Mouse (Mus musculus) bone marrow macrophage, adult 2 months (primary cell): ENCODE measurements at regions not wholly inside any gene's neighbourhood (a gene's known extent, or its start where the extent isn't known, plus 50 kb on each side); places are given as distances from the start of the nearest gene placed in this dataset.

Experiments
- H3K27ac ChIP-seq: 2 replicates; pipeline ENCODE4 v1.5.1; 2012; ENCODE audit warnings: low read depth, low read length; ENCODE audit not compliant: insufficient read depth
- H3K4me1 ChIP-seq: 2 replicates; pipeline ENCODE4 v1.6.1; 2012; ENCODE audit warnings: low read length; ENCODE audit not compliant: control insufficient read depth, insufficient read depth
- H3K4me3 ChIP-seq: 2 replicates; pipeline ENCODE4 v1.5.1; 2012; ENCODE audit warnings: mild to moderate bottlenecking, low read length, moderate library complexity; ENCODE audit not compliant: insufficient read depth
- CTCF ChIP-seq: IDR thresholded peaks from 2 replicates; pipeline ENCODE4 v1.5.1; 2012; ENCODE audit warnings: low read depth, mild to moderate bottlenecking, low read length, moderate library complexity
- POLR2A ChIP-seq: IDR thresholded peaks from 2 replicates; pipeline ENCODE4 v1.6.1; 2012; ENCODE audit warnings: mild to moderate bottlenecking, low read depth, low read length, borderline replicate concordance

GRCm38 (mm10) chr3:38397615-38397956 is 87.1 kb downstream of the Ankrd50 start:
- H3K4me3 ChIP-seq = no peak overlapping the region
- peaks cover 8% of the 10 kb centered on the region for H3K4me1 ChIP-seq
- TF ChIP-seq POLR2A (no peak), CTCF (no peak)
- H3K27ac ChIP-seq = no peak overlapping the region

GRCm38 (mm10) chr3:38396760-38397614 is 87.7 kb downstream of the Ankrd50 start:
- H3K4me3 ChIP-seq = no peak overlapping the region
- no peak overlapping the region for H3K27ac ChIP-seq
- TF ChIP-seq POLR2A (no peak), CTCF (no peak)
- H3K4me1 ChIP-seq = peaks cover 8% of the 10 kb centered on the region

GRCm38 (mm10) chr3:38394308-38394707 is 90.3 kb downstream of the Ankrd50 start:
- no peak for TF ChIP-seq CTCF
- no peak for TF ChIP-seq POLR2A
- no peak overlapping the region for H3K4me3 ChIP-seq
- H3K27ac ChIP-seq = no peak overlapping the region
- H3K4me1 ChIP-seq = peaks cover 3% of the 10 kb centered on the region; the same call in 1 of the 2 replicates

GRCm38 (mm10) chr3:38389647-38390046 is 95.0 kb downstream of the Ankrd50 start:
- no peak for TF ChIP-seq POLR2A
- TF ChIP-seq CTCF = no peak
- no peak overlapping the region for H3K4me3 ChIP-seq
- no peaks in the 10 kb centered on the region for H3K4me1 ChIP-seq
- no peak overlapping the region for H3K27ac ChIP-seq

- Histone ChIP-seq H3K4me3 (no peak overlapping the region), H3K27ac (no peak overlapping the region), H3K4me1 (no peaks in the 10 kb centered on the region)
- TF ChIP-seq CTCF (no peak), POLR2A (no peak)
Observed at GRCm38 (mm10) chr3:38388961-38389360, 95.7 kb downstream of the Ankrd50 start.

GRCm38 (mm10) chr3:38382743-38383142 is 101.9 kb downstream of the Ankrd50 start:
- H3K4me3 ChIP-seq = no peak overlapping the region
- TF ChIP-seq POLR2A (no peak), CTCF (no peak)

GRCm38 (mm10) chr3:38381623-38382022 is 103.0 kb downstream of the Ankrd50 start:
- no peak overlapping the region for H3K4me3 ChIP-seq
- H3K27ac ChIP-seq = no peak overlapping the region
- H3K4me1 ChIP-seq = no peaks in the 10 kb centered on the region
- no peak for TF ChIP-seq CTCF

More at GRCm38 (mm10) chr3:38382743-38383142, 101.9 kb downstream of the Ankrd50 start:
- no peaks in the 10 kb centered on the region for H3K4me1 ChIP-seq
- H3K27ac ChIP-seq = no peak overlapping the region

- Histone ChIP-seq H3K27ac (no peak overlapping the region), H3K4me3 (no peak overlapping the region), H3K4me1 (peaks cover 14% of the 10 kb centered on the region)
- TF ChIP-seq CTCF (no peak), POLR2A (no peak)
Observed at GRCm38 (mm10) chr3:38373690-38374089, 111.0 kb downstream of the Ankrd50 start.

- TF ChIP-seq POLR2A (no peak), CTCF (no peak)
- Histone ChIP-seq H3K27ac (peak overlapping the region; percentile 61; the same call in 1 of the 2 replicates), H3K4me3 (no peak overlapping the region), H3K4me1 (peaks cover 14% of the 10 kb centered on the region)
Observed at GRCm38 (mm10) chr3:38371702-38372101, 112.9 kb downstream of the Ankrd50 start.

GRCm38 (mm10) chr3:38363888-38364287 is 120.8 kb downstream of the Ankrd50 start:
- TF ChIP-seq POLR2A (no peak), CTCF (no peak)
- H3K4me3 ChIP-seq = no peak overlapping the region
- no peak overlapping the region for H3K27ac ChIP-seq
- H3K4me1 ChIP-seq = no peaks in the 10 kb centered on the region

GRCm38 (mm10) chr3:38361411-38361810 is 123.2 kb downstream of the Ankrd50 start:
- Histone ChIP-seq H3K4me1 (no peaks in the 10 kb centered on the region), H3K4me3 (no peak overlapping the region), H3K27ac (no peak overlapping the region)
- no peak for TF ChIP-seq CTCF
- TF ChIP-seq POLR2A = no peak
